Mouse (Mus musculus): ENCODE results near the gene N4bp3.
"Not testable (repeated sequence)": the region's sequence is repeated elsewhere in the genome, so short reads cannot be mapped to it uniquely, and the experiment has no call there.

N4bp3 gene

GRCm38 (mm10) chr11:51629651-51630314 lies 20.9 kb downstream of the N4bp3 start:
- in situ Hi-C loops (cut with MboI, MseI): no loop called here

GRCm38 (mm10) chr11:51627907-51628306 lies 22.7 kb downstream of the N4bp3 start:
- in situ Hi-C loops (cut with MboI, MseI): no loop called here

- in situ Hi-C loops (cut with MboI, MseI): no loop called here
These were observed 23.2 kb downstream of the N4bp3 start for GRCm38 (mm10) chr11:51627425-51627824.

- in situ Hi-C loops (cut with MboI, MseI): no loop called here
These were observed 25.3 kb downstream of the N4bp3 start for GRCm38 (mm10) chr11:51625187-51625820.

- in situ Hi-C loops (cut with MboI, MseI): no loop called here
These were observed 27.6 kb downstream of the N4bp3 start for GRCm38 (mm10) chr11:51622971-51623491.

DNA sequence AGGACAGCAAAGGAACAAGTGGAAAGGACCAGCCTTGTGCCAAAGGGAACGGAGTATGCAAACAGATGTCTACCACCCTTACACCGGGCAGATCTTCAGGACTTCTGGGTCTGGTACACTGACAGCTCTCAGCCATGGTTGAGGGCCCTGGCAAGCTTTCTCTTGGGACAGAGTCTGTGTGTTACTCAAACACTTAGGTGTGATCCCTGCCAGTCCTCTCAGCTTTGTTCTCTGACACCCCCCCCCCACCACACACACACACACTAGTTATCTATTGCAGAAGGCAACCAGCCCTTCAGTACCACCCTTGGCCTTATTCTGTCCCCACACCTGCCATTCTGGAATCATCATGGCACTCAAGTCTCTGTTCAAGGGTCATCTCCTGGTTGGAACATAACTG lies 28.9 kb downstream of the N4bp3 start:
- in situ Hi-C loops (cut with MboI, MseI): no loop called here

GRCm38 (mm10) chr11:51620084-51620483 lies 30.6 kb downstream of the N4bp3 start:
- in situ Hi-C loops (cut with MboI, MseI): no loop called here

GRCm38 (mm10) chr11:51619409-51620060 lies 31.1 kb downstream of the N4bp3 start, which contains the start of gene Nhp2:
Gene Nhp2, plus strand, starts transcription at chr11:51619735.
- in situ Hi-C loops (cut with MboI, MseI): loop anchor here (5.0 kb wide), 1 partner anchor 63 kb away; no protein-coding TSS in a partner anchor

- in situ Hi-C loops (cut with MboI, MseI): loop anchor here (5.0 kb wide), 1 partner anchor 63 kb away; no protein-coding TSS in a partner anchor
These were observed 31.7 kb downstream of the N4bp3 start for GRCm38 (mm10) chr11:51618894-51619408.

DNA sequence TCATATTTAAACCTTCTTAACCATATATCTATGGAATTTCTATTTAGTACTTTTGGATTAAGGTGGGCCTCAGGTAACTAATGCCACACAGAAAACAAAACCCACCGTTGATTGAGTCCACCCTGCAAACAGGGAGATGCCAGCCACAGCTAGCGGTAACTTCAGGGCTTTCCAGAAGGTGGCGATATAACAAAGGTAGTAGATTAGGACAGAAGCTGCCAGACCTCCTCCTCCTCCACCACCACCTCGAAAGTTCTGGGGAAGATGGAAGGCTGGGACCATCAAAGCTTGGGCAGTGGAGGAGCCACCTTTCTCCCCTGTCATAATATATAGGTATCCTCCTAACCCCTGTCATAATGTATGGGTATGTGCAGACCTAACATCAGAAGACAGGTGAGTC lies 32.9 kb downstream of the N4bp3 start:
- in situ Hi-C loops (cut with MboI, MseI): loop anchor here (5.0 kb wide), 1 partner anchor 65 kb away; no protein-coding TSS in a partner anchor

- in situ Hi-C loops (cut with MboI, MseI): loop anchor here (5.0 kb wide), 1 partner anchor 66 kb away; no protein-coding TSS in a partner anchor
These were observed 34.5 kb downstream of the N4bp3 start for GRCm38 (mm10) chr11:51616113-51616512.

DNA sequence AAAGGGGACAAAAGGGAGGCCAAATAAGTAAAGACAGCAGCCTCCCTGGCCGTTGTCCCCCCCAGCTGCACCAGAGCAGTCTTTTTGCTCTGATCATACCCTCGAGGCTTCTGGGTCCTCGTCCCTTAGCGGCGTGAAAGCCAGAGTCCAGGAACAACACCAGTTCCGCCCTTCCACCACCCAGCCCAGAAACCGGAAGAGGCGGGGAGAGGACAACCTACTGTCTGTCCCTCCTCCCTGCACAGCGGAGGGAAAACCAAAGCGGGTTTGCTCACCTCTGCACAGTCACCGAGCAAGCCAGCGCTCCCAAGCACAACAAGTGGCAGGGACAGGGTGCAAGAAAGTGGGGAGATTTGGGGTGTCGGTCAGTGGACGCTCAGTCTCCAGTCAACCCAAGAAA lies 35.0 kb downstream of the N4bp3 start:
- in situ Hi-C loops (cut with MboI, MseI): loop anchor here (5.0 kb wide), 1 partner anchor 67 kb away; no protein-coding TSS in a partner anchor

GRCm38 (mm10) chr11:51615129-51615528 lies 35.5 kb downstream of the N4bp3 start:
- in situ Hi-C loops (cut with MboI, MseI): loop anchor here (5.0 kb wide), 1 partner anchor 67 kb away; no protein-coding TSS in a partner anchor

DNA sequence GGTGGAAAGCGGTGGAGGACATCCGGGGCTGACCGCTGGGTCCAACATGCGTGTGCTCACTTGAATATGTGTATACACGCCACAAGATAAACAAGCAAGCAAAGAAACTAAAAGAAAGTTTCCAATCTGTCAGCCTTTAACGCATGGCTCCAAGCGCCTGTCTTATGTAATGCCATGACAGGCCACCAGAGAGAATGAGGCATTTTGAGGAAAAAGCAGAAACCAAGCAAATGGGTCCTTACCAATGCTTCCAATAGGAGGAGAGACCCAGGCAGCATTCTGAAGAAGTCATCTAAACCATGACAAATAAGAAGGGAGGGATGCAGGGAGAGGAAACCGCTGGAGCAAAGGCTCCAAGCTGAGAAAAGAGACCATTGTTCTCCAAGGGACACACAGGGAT lies 36.4 kb downstream of the N4bp3 start:
- in situ Hi-C loops (cut with MboI, MseI): no loop called here

GRCm38 (mm10) chr11:51609940-51610339 lies 40.7 kb downstream of the N4bp3 start:
- in situ Hi-C loops (cut with MboI, MseI): not testable (repeated sequence)

DNA sequence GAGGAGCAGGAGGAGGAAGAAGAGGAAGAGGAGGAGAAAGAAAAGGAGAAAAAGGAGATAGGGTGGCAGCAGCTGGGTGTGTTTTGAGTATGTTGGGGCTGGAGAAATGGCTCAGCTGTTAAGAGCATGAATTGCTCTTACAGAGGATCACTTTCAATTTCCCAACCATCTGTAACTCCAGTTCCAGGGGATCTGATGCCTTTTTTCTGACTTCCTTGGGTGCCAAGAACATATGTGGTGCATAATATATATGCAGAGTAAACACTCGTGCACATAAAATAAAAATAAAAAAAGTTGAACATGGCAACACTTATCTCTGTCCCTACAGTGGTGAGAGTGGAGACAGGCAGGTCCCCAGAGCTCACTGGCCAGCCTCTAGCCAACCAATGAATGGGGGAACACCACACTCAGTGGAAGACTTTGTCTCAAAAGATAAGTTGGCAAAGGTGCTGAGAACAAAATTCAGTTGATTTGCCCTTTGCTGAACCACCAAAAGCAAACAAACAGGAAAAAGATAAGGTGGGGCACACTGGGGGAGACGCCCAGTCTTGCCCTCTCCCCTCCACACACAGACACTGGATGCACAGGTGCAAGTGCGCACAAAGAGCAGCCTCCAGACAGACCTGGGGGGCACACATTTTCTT lies 41.3 kb downstream of the N4bp3 start:
- in situ Hi-C loops (cut with MboI, MseI): no loop called here

GRCm38 (mm10) chr11:51607096-51607738 lies 43.4 kb downstream of the N4bp3 start:
- in situ Hi-C loops (cut with MboI, MseI): no loop called here

DNA sequence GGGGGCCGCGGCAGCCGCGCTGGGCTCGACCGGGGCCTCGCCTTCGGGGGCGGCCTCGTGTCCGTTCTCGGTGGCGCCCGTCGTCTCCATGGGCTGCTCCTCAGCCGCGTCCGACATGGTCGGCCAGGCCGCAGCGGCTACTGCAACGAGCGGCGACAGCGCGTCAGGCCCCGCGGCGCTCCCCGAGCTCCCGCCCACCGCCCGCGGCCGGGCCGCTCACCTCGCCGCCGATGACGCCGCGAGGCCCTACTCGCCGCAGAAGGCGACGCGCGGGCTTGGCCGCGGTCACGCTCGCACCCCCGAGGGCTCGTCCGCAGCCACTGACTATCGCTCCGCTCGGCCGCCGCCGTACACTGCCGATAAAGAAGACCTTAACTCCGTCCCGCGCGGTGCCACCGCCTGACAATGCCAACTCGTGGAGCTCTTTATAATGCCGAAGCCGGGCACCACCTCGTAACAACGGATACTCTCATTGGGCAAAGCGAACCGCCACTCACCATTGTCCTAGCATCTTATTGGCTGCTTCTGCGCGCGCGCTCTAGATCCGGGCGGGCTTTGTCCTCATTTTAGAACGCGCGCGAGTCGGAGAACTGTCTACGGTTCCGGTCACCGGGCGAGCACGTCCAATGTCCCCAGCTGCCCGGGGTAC lies 44.1 kb downstream of the N4bp3 start, which contains the start of gene Hnrnpab:
Gene Hnrnpab, minus strand, starts transcription at position 401 of the 649 bp plus-strand sequence.
- in situ Hi-C loops (cut with MboI, MseI): no loop called here

DNA sequence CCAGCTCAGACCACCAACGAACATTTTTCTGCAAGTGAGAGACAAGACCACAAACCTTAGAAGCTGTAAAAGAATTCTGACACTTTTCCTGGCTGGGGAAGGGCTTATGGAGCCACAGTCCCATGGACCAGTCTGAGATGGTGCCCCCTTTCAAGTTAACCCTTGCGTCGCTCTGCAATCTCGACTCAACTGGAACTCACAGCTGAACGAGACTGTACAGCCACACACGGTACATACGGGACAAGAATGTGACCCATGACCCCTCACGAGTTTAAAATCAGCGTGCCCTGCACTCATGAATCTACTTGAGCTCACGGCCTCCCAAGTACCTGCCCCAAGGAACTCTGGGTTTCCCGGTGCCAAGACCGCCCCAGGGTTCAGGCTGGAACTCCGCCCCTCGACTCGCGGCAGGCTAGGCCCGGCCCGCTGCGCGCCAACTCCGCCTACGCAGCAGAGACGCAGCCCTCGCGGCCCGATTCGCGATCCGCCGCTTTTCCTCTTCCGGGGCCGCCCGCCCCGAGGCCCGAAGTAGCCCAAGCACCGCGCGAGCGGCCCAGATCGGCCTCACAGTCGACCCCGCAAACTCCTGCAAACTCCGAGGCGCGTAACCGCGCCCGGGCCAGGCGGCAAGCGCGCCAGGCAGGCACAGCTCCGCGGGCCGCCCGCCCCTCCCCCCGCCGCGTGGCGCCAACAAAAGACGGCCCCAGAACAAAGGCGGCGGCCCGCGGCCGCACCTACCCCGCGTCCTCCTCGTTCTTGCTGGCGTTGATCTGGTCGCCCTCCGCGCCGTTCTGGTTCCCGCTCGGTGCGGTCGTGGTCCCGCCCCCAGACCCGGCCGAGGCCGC lies 44.8 kb downstream of the N4bp3 start:
- in situ Hi-C loops (cut with MboI, MseI): no loop called here

Data from regulatory T cell (primary cell).